Mouse (Mus musculus): ENCODE measurements around the gene Sik2.

GRCm38 (mm10) chr9:50875470-50875869 lies 133.4 kb downstream of the Sik2 start:
- TF ChIP-seq CTCF (IDR thresholded peaks at IDR 0.05; ENCODE audit: low read depth, low read length) (no peak), POLR2A (IDR thresholded peaks at IDR 0.05; ENCODE audit: borderline replicate concordance, low read depth, low read length) (no peak)

Data from bone marrow macrophage, adult 2 months (primary cell).